Mouse (Mus musculus) thymus, adult 2 months (tissue): ENCODE data around the gene Suclg1. TPM values are rescaled to one million over a fixed set of nuclear protein-coding genes. Genes with fewer than 3 reads are reported as not detected.

ENCODE experiments used
- DNase-seq: peaks from one replicate; pipeline ENCODE4 v3.0.0; 2021
- H3K27ac ChIP-seq: fragments of 200-500 bp; 2 replicates; pipeline ENCODE4 v1.5.1; 2012; ENCODE audit warnings: low read length, control low read depth; ENCODE audit not compliant: control insufficient read depth, insufficient read depth
- H3K27me3 ChIP-seq: fragments of 200-500 bp; 2 replicates; pipeline ENCODE4 v1.6.1; 2012; ENCODE audit warnings: mild to moderate bottlenecking, low read length, moderate library complexity, mixed read lengths; ENCODE audit not compliant: control insufficient read depth, insufficient read depth
- H3K36me3 ChIP-seq: fragments of 200-500 bp; 2 replicates; pipeline ENCODE4 v1.6.1; 2012; ENCODE audit warnings: mild to moderate bottlenecking, low read length, moderate library complexity; ENCODE audit not compliant: control insufficient read depth, insufficient read depth
- H3K4me1 ChIP-seq: fragments of 200-500 bp; replicated peaks from 2 replicates; pipeline ENCODE4 v1.6.1; 2012; ENCODE audit warnings: low read length; ENCODE audit not compliant: control insufficient read depth, insufficient read depth
- H3K4me3 ChIP-seq: fragments of 200-500 bp; 2 replicates; pipeline ENCODE4 v1.5.1; 2012; ENCODE audit warnings: mild to moderate bottlenecking, low read length, control low read depth, moderate library complexity; ENCODE audit not compliant: control insufficient read depth, insufficient read depth
- CTCF ChIP-seq: fragments of 200-500 bp; IDR thresholded peaks from 2 replicates; pipeline ENCODE4 v1.5.1; 2012; ENCODE audit warnings: mild to moderate bottlenecking, control low read depth, low read length, moderate library complexity, borderline replicate concordance; ENCODE audit not compliant: control insufficient read depth, poor library complexity, insufficient read depth; ENCODE audit errors: extremely low read depth
- POLR2A ChIP-seq: fragments of 200-500 bp; IDR thresholded peaks from 2 replicates; pipeline ENCODE4 v1.6.1; 2012; ENCODE audit warnings: mild to moderate bottlenecking, low read length, control low read depth, moderate library complexity; ENCODE audit not compliant: control insufficient read depth, poor library complexity, insufficient read depth; ENCODE audit errors: extremely low read depth
- WGBS: fragments of 180-500 bp; shearing (Covaris S2); methylation state at CpG from one replicate; pipeline ENCODE4 v1.1.7; 2018; 5-methylcytosine and 5-hydroxymethylcytosine counted together
- polyA plus RNA-seq: library from polyadenylated mRNA; depleted of rRNA; stranded (reverse); fragments of >200 nt; gene quantifications from 2 replicates; pipeline ENCODE4 v1.2.3, GENCODE M21; 2012; rRNA removed

Suclg1 gene
- polyA plus RNA-seq: 59.5 and 61.2 TPM in 2 replicates

GRCm38 (mm10) chr6:73248237-73249048 lies at the start of gene Suclg1:
Suclg1 (plus strand) TSS chr6:73248382.
- no peaks in the 10 kb centered on the region for H3K36me3 ChIP-seq
- no peaks in the 10 kb centered on the region for H3K27me3 ChIP-seq
- peak within 1 kb of the TSS; percentile 87 for H3K4me3 ChIP-seq
- no peak within 1 kb of the TSS for H3K27ac ChIP-seq
- under 1% methylated on average over 58 of the region's 58 CpGs for WGBS
- DNase-seq: peak; percentile 85
- TF ChIP-seq CTCF: no peak
- peak; percentile 46; the same call in 1 of the 2 replicates for TF ChIP-seq POLR2A
- peaks cover 5% of the 10 kb centered on the region for H3K4me1 ChIP-seq

- H3K4me3 ChIP-seq: no peak overlapping the region
- no peaks in the 10 kb centered on the region for H3K27me3 ChIP-seq
- WGBS: 88% methylated on average over 2 of the region's 2 CpGs
- H3K4me1 ChIP-seq: no peaks in the 10 kb centered on the region
- no peak for DNase-seq
- no peaks in the 10 kb centered on the region for H3K36me3 ChIP-seq
- TF ChIP-seq POLR2A (no peak), CTCF (no peak)
- no peak overlapping the region for H3K27ac ChIP-seq
Measured at GRCm38 (mm10) chr6:73203724-73204123, 44.5 kb upstream of the Suclg1 start.

- DNase-seq: no peak
- no peaks in the 10 kb centered on the region for H3K27me3 ChIP-seq
Measured at GRCm38 (mm10) chr6:73204937-73205336, 43.2 kb upstream of the Suclg1 start.

GRCm38 (mm10) chr6:73209598-73209997 lies 38.6 kb upstream of the Suclg1 start:
- H3K27me3 ChIP-seq: no peaks in the 10 kb centered on the region
- H3K36me3 ChIP-seq: no peaks in the 10 kb centered on the region
- TF ChIP-seq POLR2A (no peak), CTCF (no peak)
- no peak for DNase-seq
- H3K4me1 ChIP-seq: peaks cover 7% of the 10 kb centered on the region
- no peak overlapping the region for H3K27ac ChIP-seq
- 96% methylated on average over 6 of the region's 6 CpGs for WGBS
- H3K4me3 ChIP-seq: no peak overlapping the region

More at GRCm38 (mm10) chr6:73204937-73205336, 43.2 kb upstream of the Suclg1 start:
- TF ChIP-seq POLR2A: no peak
- TF ChIP-seq CTCF: no peak
- H3K27ac ChIP-seq: no peak overlapping the region
- H3K4me3 ChIP-seq: no peak overlapping the region
- 84% methylated on average over 4 of the region's 4 CpGs for WGBS
- no peaks in the 10 kb centered on the region for H3K36me3 ChIP-seq
- peaks cover 4% of the 10 kb centered on the region for H3K4me1 ChIP-seq

GRCm38 (mm10) chr6:73210445-73210972 lies 37.7 kb upstream of the Suclg1 start:
- no peak overlapping the region for H3K27ac ChIP-seq
- no peaks in the 10 kb centered on the region for H3K27me3 ChIP-seq
- H3K36me3 ChIP-seq: no peaks in the 10 kb centered on the region
- WGBS: 5% methylated on average over 4 of the region's 4 CpGs
- peaks cover 7% of the 10 kb centered on the region for H3K4me1 ChIP-seq
- TF ChIP-seq POLR2A: no peak
- no peak for TF ChIP-seq CTCF
- no peak overlapping the region for H3K4me3 ChIP-seq
- peak; percentile 62 for DNase-seq

GRCm38 (mm10) chr6:73211036-73211435 lies 37.1 kb upstream of the Suclg1 start:
- DNase-seq: no peak
- no peak for TF ChIP-seq POLR2A
- TF ChIP-seq CTCF: no peak
- H3K27ac ChIP-seq: no peak overlapping the region
- H3K27me3 ChIP-seq: no peaks in the 10 kb centered on the region
- H3K36me3 ChIP-seq: no peaks in the 10 kb centered on the region
- no peak overlapping the region for H3K4me3 ChIP-seq
- H3K4me1 ChIP-seq: peaks cover 7% of the 10 kb centered on the region
- 62% methylated on average over 3 of the region's 3 CpGs for WGBS

- Histone ChIP-seq H3K4me3 (no peak overlapping the region), H3K27me3 (no peaks in the 10 kb centered on the region), H3K36me3 (no peaks in the 10 kb centered on the region), H3K4me1 (peaks cover 7% of the 10 kb centered on the region), H3K27ac (no peak overlapping the region)
- no peak for TF ChIP-seq POLR2A
- no peak for TF ChIP-seq CTCF
- DNase-seq: no peak
Measured at GRCm38 (mm10) chr6:73211602-73212001, 36.6 kb upstream of the Suclg1 start.
